Mouse (Mus musculus) cerebellum, adult 11-12 months (tissue): ENCODE results near the gene D230025D16Rik.

ENCODE experiments used
- DNase-seq: peaks from one replicate; pipeline ENCODE4 v3.0.0; 2022

D230025D16Rik gene

DNA sequence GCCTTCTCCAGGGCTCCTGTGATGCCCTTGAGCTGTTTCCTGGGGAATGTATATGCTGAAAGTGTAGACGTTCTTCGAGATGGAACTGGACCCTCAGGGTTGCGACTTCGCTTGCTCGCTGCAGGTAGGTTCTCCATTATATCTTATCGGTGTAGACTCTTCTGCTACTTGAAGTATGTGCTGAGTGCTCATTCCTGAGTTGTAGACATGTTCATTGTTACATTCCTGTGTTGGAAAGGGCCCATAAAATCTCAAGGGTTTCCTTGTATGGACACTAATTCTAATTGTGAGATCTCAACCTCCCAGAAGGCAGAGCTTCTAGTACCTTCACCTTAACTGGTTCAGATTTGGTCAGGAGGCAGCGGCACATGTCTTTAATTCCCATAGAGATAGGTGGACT lies 16.1 kb downstream of the D230025D16Rik start:
- DNase-seq, result no peak

DNA sequence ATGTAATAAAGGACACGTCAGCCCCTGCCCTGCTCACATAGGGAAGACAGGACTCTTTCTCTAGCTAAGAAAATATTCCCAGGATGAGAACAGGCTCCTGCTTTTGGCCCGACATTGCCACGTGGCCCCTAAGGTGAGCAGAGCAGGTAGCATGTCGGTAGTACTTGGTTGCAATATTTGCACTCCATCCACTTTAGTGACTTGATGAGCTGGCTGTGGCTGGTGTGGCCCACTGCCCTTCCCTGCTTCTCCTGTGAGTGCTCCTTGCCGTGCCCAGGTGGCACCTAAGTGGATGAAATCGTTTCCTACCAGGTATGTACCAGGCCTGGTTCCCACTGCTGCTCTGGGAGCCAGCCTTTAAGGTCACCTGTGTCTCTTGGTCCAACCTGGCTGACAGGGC lies 27.0 kb downstream of the D230025D16Rik start:
- no peak for DNase-seq

DNA sequence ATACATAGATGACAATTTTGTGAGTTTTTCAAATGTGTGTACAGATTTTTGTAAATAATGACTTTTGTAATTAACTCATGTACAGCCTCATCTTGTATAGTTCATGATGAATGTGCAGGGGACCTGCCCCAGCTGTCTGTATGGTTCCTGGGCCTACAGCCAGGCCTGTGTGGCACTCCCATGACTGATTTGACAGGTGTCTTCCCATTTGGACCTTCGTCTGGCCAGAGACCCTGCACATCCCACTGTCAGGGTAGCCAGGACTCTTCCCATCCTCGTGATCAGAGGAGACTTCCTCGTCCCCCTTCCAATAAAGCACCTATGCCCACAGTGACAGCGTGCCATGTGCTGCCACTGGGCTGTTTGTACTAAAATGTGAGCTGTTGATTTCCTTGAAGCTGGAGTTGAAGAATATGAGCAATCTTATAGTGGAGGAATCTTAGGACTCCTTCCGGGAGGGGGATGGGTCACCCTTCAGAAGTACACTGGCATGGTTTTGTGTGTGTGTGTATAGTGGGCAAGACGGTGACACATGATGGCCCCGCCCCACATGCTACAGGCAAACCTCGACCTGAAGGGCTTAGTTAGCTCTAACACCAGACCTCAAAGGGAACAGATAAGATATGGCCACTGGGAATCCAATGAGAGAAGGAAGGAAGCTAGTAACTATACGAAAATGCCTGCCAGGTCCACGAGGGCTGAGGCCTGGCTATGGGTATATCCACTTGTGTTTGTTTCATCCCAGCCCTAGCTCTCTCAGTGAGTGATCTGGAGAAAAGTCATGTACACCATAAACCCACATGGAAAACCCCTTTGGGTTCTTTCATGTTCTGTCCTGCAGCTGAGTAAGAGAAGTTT lies 28.0 kb downstream of the D230025D16Rik start:
- no peak for DNase-seq

DNA sequence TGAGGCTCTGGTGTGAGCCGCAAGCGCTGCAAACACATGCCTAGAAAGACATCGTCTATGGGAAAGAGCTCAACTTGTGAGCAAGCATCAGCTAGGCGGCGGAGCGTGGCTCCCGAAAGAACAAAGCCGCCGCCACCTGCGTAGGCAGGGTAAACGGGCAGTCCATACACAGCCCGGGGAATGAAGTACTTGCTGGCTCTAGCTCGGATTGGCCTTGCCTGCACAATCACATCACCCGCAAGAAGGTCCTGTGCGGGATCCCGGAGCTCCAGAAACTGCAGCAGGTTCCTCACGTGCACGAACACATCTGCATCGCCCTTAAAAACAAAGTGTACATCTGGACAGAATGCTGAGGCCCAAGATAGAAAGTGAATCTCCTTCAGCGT lies 28.8 kb downstream of the D230025D16Rik start:
- DNase-seq, result peak; percentile 31

DNA sequence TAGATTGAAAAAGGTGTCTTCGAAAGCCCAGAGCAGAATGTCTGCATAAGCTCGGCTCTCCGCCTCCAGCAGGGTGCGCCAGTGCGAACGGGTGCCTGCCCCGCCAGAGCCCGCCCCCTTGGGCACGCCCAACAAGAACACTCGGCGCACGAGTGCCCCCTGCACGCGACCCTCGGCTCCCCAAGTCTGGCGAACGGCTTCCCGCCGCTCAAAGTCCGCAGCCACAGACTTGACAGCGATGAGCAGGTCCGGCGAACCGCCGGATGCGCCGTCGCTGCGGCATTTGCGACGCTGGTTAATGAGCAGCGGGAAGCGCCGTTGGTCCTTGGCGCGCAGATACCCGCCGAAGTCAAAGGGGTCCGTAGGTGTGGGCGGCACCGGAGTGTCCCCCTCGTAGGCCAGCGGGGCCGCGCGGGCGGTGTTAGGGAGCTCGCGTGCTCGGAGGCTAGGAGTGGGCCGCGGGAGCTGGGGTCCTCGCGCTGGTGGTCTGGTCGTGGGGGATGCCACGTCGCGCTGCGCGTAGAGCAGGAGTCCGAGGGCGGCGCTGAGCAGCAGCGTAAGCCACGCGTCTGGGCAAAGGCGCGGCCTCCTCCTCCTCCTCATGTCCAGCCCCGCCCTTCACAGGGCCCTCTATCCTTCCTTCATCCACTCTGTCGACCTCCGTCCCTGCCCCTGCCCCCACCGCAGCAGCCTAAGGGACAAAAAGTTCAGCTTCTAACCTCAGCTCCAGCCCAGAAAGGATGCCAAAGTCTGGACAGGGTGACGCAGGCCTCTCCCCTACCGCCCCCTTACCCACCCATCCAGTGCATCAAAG lies 29.4 kb downstream of the D230025D16Rik start:
- peak; percentile 77 for DNase-seq

DNA sequence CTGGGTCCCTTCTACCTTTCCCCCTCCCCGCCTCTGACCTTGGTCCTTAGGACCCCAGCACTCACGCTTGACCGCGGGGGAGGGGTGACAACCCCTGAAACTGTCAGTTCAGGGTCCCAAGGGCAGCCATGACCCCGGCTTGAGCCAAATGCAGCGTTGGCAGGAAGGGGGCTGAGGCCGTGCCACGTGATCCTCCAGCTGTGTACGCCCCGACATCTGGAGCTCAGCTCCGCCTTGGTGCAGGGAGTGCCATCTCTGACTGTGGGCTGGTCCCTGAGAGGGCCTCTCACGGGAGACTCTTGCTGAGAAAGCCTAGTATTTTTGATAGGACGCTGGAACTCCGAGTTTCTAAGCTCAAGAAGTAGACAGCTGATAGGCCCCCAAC lies 30.0 kb downstream of the D230025D16Rik start, which contains the start of gene B3gnt9:
B3gnt9 (minus strand) TSS at position 188 of the 385 bp plus-strand sequence.
- peak; percentile 52 for DNase-seq

DNA sequence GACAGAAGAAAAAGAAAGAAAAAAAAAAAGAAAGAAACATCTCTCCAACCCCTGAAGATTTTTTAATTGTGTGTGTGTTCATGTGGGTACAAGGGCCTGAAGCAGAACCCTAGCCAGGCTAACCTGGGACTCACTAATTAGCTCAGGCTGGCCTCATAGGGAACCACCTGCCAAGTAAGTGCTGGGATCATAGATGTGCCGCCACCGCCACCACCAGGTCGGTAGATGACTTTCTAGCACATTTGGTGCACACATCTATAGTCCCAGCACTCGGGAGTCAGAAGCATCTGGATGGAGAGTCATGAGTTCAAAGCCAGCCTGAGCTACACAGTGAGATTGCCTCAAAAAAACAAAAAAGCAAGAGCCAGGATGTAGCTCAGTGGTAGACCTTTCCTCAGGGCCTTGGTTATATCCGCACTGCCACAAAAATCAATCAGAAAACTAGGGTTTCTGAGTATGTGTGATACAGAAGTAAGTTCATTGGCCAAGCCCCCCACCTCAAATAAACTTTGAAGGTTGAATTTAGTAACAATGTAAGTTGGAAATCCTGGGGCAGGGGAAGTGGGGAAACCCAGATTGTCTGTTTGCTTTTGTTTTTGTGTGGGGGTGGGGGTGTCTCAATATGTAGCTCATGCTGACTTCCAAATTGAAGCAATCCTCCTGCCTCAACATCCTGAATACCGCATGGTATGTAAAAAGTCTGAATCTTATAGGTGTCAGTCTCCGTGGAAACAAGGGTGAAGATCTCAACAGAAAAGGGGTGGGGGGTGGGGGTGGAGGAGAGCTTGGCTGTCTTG lies 32.6 kb downstream of the D230025D16Rik start:
- no peak for DNase-seq

DNA sequence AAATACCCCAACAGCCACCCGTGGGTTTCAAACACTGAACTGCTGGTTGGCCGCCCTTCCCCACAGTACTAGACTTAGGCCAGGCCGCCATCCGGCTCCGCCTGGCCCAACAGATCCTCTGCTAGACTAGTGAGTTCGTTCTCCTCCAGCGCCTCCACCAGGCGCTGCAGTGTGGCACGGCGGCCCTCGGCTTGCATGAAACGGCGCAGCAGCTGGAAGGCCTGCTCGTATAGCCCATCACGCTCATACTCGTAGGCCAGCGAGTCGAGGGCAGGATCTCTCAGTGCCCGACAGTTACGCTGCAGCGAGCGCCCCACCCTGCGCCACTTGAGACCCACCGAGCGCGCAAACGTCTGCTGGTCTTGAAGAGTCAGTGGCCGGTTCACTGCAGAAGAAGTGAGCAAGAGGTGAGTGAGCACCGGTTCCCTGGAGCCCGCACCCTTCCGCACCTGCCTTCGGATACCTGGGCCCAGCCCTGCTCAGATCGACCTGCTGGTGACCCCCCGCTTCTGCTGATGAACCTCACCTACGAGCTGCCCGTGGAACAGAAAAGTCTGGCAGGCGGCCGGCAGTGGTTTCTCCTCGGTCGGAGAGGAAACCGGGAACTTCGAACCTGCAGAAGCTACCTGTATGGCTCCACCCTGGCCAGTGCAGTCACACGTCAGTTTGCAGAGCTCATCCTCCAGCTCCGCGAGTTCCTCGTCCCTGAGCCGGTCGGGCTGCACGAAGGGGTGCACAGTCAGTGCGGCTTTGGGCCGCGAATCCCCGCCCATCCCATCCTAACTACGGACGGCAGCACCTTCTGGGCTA lies 34.2 kb downstream of the D230025D16Rik start:
- peak; percentile 38 for DNase-seq

- DNase-seq, result peak; percentile 65
Observed at GRCm38 (mm10) chr8:105259721-105260320, 34.9 kb downstream of the D230025D16Rik start.

GRCm38 (mm10) chr8:105260371-105261099 lies 35.6 kb downstream of the D230025D16Rik start:
- DNase-seq, result no peak

DNA sequence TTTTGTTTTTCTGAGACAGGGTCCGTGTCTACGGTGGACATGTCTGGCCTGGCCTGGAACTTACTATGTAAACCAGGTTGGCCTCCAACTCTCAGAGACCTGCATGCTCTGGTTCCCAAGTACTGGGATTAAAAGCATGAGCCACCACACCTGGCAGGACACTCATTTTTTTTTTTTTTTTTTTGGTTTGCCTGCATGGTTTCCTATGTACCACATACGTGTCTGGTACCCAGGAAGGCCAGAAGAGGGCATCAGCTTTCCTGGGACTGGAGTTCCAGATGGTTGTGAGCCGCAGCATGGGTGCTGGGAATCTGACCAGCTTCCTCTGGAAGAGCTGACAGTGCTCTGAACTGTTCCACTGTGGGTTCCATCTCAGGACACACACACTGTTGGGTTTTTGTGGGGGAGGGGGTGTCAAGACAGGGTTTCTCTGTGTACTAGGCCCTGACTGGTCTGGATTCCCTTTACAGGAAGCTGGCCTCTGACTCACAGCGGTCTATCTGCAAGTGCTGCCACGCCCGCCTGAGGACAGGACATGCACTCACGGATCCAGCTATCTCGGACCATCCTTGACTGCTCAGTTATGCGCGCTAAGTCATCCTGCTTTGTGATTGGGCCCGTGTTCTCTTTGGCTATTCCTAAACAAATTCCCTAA lies 36.5 kb downstream of the D230025D16Rik start:
- DNase-seq, result no peak

GRCm38 (mm10) chr8:105263244-105263912 lies 38.4 kb downstream of the D230025D16Rik start:
- DNase-seq, result no peak

DNA sequence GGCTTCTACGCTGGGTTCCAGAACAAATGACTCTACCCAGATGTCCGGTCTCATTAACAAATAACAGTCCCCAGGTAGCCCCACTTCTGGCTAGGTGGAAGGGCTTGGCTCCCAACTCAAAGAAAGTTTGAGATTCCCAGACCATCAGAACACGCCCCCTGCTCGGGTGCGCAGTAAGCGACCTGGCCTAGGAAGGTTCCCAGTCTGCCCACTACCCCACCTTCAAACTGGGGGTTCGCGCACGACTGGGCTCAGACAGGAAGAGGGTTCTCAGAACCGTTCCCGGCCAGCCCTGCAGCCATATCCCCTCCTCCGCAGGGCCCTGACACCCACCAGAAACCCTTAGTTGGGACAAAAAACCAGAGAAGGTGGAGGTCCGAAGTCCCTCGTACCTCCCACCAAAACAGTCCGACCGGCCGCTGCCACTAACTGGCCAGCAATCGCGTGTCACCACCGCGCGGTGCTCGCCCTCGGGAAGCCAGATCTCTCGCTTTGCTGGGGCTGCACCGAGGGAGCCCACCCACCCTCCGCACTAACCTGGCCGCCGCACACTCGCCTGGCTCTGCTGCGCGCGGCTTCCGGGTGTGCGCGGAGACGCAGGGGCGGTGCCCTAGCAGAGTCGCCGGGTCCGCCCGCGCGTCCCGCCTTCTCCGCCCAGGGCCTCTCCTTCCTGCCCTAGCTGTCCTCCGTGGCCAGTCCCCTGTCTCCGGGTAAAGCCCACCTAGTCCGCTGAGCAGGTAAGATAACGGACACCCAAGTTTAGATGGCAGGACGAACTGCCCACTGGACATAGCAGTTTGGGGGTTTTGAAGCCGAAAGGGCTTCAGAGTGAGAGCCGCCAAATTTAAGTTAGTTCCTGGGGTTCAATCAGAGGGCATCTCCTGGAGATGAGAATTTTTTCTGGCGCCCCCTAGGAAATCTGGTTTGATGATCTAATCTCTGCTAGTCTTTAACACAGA lies 39.4 kb downstream of the D230025D16Rik start, which contains the start of the genes Tradd and Fbxl8:
Tradd (minus strand) TSS at position 586 of the 959 bp plus-strand sequence.
Fbxl8 (plus strand) TSS at position 625 of the 959 bp plus-strand sequence.
- DNase-seq, result peak; percentile 59

DNA sequence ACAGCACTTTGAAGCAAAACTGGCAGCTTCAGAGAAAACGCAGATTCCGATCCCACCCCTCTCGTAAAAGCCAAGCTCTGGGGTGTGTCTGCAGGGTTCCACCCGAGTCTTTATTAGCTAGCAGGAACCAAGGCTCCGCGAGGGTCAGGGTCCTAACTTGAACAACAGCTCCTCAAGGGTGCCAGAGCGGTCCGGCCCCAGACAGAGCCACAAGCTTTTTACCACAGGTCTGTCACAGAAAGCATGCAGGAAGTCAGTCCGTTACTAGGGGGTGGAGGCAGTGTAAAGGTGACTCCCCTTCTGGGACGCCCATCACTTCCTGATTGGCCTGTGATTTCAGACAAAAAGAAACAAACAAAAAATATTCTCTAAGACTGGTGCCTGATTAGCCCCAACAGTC lies 40.2 kb downstream of the D230025D16Rik start:
- DNase-seq, result peak; percentile 32

DNA sequence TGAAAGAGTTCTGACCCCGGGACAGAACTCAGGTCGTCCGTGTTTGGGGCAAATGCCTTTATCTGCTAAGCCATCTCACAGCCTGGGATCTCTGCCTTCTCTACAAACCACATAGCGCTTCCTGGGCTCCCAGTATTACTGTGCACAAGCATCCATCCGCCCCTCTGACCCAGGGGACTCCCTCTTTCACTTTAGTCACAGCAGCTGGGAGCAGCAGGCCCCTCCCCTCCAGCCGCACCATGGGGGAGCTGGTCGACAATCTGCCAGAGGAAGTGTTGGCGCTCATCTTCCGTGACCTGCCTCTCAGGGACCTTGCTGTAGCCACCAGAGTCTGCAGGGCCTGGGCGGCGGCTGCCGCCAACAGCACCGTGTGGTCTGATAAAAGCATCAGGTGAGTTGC lies 41.8 kb downstream of the D230025D16Rik start:
- peak; percentile 35 for DNase-seq

- peak; percentile 82 for DNase-seq
Observed at GRCm38 (mm10) chr8:105268342-105269074, 43.6 kb downstream of the D230025D16Rik start.

- DNase-seq, result no peak
Observed at GRCm38 (mm10) chr8:105269075-105269458, 44.1 kb downstream of the D230025D16Rik start.
